Mouse (Mus musculus) stomach, postnatal 0 days (tissue): ENCODE measurements around the gene Slc4a4.

Experiments used
- CTCF ChIP-seq: IDR thresholded peaks from 2 replicates; pipeline ENCODE4 v1.5.1; 2016; ENCODE audit warnings: antibody characterized with exemption, low read depth, mild to moderate bottlenecking, moderate library complexity
- EP300 ChIP-seq: optimal IDR thresholded peaks from 2 replicates; pipeline ENCODE3; 2016; ENCODE audit warnings: antibody characterized with exemption

DNA sequence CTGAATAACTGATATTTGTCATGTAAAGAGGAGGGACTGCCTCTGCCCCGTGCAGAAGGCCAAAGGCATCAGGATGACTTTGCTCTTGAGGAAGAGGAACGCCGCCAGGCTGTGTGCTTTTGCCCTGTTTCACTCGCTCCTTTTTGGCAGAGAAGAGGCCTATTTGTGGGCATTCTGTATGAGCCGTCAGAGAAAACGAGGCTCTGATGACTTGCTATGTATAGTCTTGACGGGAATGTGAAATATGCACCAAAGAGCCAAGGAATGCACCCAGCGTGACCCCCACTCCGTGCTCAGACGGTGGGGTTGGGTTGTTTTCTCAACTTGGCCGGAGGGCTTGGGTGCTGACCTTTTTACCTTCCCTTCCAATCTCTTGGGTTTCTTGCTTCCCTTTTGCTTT lies 44.0 kb downstream of the Slc4a4 start:
- no peak for TF ChIP-seq CTCF
- TF ChIP-seq EP300, result no peak
